Mouse (Mus musculus): ENCODE results near the gene Ttc21a.

The Ttc21a gene

DNA sequence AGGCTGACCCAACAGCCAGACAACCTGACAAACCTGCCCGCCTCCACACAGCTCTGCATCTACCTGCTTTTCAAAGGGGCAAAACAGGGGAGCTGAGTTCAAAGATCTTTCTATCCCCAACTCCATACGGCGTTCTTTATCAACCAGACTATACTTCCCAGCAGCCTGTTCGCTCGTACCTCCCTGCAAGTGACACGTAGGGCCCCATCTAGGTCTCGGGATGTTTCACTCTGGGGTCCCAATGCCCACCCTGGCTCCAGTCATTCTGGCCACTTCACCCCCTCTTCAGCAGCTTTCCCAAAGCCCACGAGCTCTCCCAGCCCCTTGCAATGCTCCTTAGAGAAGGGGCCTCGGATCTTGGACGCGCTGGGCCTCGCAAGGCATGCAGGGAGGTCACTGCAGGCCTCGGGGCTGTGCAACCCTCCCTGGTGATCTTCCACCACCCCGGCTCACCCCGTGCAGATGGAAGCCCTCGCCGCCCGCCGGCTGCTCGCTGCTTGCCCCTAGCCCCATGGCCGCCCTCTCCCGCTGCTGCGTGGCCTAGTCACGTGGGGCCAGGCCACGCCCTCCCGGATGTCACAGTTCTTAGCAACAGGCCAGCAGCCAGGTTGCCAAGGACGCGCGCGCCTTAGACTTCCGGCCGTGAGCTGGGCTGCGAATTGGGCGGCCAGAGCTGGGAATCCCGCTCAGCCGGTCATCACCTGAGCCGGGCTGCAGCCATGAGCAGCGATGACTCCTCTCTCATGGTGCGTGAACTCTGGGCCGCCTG lies at the start of gene Ttc21a, which contains the start of gene Gorasp1:
Ttc21a (plus strand) TSS at position 602 of the 769 bp plus-strand sequence.
Gorasp1 (minus strand) TSS at position 561 of the 769 bp plus-strand sequence.
- DNase-seq, result peak; percentile 94 to 97

DNA sequence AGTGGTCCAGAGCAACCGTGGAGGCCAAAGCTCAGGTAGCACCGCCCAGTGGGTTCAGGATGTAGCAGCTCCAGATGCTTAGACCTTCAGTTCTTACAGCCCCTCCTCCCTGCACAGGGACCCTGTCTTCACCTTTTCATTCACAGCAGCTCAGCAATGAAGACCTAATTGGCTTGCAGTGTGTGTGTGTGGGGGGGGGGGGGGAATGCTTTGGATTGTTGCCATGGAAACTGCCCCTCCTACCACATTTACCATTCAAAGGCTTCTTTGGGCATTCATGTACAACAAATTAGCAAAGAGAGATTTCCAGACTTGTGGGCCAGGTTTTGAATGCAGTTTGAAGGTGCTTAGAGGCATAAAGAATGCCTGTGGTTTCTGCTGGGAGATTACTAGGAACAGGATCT lies 48.6 kb upstream of the Ttc21a start:
- no peak for DNase-seq

DNA sequence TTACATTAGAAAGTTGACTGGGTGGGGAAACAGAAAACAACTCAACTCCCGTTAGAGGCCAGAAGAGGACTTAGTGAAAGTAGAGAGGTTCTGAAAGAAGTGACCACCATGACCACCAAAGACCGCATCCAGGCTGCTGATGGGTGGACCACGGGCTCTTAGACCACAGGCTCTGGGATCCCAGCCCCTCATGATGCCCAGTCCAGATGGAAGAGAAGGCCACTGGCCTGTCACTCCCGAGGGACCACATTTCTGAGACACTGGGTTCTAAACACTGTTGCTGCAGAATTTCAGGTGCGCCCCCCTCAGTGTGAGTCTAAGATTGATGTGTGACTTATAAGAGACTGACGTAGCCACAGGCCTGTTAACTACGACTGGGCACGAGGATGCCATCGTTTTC lies 48.0 kb upstream of the Ttc21a start:
- DNase-seq, result no peak

DNA sequence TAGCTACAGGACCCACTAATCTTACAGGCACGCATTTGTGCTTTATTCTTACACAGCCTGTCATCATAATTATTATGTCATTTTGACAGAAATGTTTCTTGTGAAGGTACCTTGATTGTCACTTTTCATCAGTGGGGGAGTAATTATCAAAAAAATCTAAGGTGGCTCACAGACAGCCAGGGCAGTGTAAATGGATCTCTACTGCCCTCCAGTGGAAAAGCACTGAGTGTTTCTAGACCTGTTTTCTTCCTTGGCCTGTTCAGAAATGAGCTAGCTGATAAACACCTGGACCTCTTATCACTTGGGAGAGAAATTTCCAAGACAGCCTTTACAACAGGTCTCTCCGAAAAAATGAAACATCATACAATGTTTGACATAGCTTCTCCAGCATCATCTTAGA lies 46.7 kb upstream of the Ttc21a start:
- DNase-seq, result peak; percentile 15 to 24

DNA sequence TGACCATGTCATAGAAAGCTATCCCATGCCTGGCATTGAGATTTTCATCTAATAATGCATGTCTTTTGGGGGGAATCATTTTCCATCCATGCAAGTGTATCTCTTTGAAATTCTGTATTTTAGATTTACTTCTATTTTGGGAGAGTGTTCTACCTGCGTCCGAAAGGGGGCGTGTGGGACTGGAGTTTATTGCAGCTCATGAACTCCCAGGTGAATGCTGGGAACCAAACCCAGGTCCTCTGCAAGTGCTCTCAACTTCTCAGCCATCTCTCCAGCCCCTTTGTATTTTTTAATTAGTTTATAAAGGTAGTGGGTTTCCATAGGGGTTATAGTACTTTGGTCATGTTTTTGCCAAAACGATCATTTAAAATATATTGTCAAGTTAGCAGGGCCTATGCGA lies 43.5 kb upstream of the Ttc21a start:
- no peak for DNase-seq

DNA sequence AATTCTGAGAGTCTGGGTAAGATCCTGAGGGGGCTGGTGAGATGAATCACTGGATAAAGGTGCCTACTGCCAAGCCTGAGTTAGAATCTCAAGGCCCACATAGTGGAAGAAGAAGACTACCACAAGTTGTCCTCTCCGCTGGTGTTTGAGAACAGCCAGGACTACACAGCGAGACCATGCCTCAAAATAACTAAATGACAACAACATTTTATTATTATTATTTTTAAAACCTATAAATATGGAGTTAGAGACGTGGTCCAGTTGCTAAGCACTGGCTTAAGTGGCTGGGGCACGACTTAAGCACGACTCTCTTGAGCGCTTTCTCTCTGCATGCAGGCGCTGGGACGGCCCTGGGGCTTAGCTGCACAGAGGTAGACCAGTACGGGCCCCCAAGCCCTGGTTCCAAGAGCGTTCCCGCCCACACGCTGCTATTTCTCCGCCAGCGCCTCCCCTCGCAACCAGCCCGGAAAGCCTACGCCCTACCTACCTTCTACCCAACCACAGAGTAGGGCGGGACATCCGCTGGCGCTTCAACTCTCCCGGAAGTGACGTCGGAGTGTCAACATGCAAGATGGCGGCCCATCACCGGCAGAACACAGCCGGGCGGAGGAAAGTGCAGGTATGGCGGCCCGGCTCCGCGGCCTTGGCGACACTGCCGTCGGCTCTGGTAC lies 42.9 kb upstream of the Ttc21a start, which contains the start of gene Wdr48:
Wdr48 (plus strand) TSS at position 540 of the 671 bp plus-strand sequence.
- DNase-seq, result peak; percentile 98

DNA sequence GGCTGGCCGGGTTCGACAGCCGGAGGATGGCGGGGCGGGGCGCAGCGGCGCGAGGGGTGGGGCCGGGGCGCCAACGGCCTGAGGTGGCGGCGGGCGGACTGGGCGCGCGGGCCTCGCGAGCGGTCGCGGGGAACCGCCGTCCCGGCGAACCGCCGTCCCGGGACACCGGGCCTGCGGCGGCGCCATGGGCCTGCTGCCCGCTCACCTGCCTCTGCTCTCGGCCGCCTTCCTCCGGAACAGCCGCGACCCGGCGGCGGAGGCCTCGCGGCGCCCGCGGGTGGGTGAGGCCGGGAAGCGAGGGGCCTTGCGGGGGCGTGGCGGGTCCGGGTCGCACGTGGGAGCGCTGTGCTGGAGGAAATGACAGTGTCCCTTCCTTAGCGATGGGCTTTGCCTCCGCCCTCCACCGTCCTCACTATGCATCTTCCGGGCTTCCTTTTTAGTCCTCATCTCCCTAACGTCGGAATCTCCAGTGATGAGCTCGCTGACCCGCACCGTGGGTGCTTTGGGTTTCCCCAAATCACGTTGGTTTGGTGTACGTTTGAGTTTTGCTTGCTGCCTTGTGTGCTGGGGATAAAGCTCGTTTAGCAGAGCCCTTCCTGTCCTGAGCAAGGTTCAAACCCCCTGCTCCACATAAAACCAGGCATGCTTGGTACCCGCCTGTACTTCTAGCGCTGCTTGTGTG lies 42.2 kb upstream of the Ttc21a start:
- peak; percentile 27 to 29 for DNase-seq

DNA sequence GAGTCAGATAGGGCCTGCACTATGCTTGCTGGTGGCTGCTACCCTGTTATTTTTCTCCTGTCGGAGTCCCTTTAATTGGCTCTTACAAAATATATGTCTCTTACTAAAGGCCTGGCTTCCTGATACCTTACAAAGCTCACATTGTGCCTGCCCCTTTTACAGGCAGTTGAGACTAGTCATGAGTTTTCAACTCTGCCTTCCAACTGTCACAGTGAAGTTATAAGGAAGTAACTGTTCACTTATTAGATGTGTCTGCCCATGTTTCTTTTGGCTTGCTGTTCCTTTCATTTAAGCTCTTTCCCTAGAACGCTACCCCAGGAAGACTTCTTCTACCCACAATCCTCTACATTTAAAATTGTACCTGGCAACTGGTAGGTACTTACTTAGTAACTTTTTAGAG lies 38.0 kb upstream of the Ttc21a start:
- DNase-seq, result peak in 1 of 2 experiments; percentile 11

DNA sequence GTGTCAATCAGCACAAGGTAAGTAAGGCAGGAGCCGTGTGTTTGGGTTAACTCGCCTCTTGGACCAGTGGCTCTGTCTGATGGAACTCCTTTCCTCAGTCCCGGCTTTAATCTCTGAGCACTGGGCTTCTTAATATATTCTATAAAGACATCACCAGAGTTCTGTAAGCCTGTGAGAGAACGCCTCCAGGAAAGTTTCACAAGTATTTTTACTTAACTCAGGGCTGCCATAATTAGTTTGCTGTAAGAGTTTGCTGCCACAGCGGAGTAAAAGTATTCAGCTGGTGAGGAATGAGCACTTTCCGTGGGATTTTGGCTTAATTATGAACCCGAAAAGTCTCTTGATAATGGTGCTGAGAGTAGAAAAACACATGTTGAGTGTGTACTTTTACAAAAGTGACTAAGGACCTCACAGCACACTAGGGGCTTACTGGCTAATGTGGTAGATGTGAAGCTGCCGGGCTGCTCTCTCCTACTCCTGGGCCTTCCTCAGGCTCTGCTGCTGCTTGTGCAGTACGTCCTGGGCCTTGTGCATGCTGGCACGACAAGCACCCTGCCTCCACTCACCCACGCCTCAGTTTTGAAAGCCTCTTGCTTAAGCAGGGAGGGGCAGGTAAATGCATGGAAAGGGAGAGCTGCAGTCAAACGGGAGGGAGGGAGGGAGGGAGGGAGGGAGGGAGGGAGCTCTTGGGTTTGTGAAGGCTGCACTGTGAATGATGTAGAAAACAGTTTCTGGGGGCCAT lies 34.8 kb upstream of the Ttc21a start:
- DNase-seq, result no peak

DNA sequence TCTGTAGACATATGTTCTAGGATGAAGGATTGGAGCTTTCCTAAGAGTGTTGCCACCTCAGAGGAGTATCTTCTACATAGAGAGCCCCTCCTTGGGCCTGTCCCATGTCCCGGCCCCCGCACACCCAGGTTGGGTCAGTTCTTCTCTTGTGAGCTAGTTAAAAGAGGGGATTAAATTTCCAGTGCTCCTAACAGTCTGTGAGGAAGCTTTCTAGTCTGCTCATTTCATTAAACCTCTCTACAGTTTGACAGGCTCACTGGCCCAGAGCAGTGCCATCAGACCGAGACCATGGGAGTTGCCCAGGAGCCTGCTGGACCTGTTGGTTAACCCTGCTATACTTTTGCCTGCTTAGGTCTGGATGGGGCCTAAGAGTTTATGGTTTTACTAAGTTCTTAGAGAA lies 28.7 kb upstream of the Ttc21a start:
- DNase-seq, result no peak

DNA sequence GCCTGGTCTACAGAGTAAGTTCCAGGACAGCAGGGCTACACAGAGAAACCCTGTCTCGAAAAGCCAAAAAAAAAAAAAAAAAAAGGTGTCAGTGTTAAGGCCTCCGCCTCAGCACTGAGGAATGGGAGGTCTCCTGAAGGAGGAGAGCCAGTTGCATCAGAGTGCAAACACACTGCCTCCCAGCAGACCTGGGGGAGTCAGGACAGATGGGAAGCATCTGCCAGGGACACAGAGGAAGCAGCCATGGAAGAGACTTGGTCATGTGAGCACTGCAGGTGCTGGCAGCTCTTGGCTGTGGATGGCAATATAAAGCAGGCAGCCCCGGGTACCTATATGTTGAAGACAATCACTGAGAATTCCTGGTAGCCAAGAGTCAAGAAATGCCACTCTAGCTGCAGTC lies 27.5 kb upstream of the Ttc21a start:
- DNase-seq, result no peak

DNA sequence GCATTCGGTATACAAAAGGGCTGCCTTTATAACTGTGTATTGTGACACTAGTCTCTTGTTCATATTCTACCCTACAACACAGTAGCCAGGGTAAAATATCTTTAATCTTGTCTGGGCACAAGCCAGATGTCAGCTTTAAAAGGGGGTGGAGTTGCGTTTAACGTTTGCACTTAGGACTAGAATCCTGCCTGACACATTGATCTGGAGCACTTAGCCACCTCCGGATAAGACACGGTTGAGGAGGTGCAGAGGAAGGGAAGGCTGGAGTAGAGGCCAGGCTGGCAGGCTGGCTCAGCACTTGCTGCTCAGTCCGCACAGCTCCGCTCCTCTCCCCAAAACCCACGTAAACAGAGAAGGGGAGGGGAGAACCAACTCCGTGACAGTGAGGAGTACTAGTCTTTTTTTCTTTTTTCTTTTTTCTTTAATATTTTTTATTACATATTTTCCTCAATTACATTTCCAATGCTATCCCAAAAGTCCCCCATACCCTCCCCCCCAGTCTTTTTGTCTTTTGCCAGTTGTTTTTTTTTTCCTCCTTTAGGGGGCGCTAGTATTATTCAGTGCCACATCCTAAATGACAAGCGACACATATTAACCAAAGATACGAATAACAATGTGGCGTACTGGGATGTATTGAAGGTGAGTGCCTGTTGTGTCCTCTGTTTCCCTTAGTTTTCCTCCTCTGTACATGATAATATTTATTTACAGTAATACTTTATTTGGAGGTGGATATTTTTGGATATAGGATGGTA lies 24.1 kb upstream of the Ttc21a start:
- no peak for DNase-seq

DNA sequence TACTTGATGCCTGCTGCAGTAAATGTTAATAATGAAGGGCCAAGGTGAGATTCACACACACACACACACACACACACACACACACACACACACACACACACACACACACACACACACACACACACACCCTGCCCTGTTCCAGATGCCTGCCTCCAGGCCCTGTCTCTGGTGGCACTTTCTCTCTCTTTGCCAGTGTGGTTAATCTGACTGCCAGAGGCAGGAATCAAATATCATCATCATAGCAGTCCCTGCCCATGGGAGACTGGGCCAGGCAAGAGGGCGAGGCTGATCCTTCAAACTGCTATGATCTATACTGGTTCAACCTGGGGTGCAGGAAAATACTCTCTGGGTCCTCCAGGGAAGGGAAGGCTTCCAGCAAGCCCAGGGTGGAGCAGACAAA lies 17.5 kb upstream of the Ttc21a start:
- no peak for DNase-seq

DNA sequence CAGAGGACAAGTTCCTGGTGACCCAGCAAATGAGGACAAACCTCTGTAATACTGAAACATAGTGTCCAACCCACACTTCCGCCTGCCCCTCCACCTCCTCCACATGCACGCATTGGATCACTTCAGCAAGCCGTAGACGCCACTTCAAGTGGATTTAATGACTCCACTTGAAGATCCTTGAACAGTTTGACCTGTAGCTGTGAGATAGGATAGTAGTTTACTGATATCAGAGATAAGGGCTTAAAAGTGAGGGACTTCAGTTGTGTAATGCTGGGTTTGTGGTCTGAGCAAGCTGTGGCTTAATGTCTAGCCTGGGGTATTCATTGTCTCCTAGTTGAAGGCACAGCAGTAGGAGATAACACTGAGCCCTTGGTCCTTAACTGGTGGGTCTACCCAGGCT lies 13.9 kb upstream of the Ttc21a start:
- no peak for DNase-seq

DNA sequence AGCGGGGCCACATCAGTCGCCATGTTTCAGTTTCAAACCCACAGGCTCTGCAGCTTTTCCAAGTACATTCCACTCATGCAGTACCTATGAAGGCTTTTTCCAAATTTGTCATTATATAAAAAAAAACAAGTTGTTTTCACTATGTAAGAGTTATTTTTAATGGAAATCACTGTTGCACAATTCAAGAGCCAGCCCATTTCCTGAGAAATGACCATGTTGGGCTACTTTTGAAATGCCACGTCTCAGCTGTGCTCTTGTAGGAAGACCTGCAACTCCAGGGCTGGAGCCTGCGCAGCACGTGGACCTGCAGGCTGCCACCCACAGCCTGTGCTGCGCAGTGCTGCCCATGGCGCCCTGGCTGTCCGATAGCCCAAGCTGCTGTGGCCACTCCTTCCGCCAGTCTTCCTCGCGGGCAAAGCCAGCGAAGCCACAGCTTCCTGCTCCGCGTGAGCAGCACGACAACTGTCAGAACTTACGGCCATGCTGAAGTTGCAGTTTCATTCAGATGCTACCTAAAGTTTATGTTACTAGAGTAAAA lies 12.2 kb upstream of the Ttc21a start:
- no peak for DNase-seq

DNA sequence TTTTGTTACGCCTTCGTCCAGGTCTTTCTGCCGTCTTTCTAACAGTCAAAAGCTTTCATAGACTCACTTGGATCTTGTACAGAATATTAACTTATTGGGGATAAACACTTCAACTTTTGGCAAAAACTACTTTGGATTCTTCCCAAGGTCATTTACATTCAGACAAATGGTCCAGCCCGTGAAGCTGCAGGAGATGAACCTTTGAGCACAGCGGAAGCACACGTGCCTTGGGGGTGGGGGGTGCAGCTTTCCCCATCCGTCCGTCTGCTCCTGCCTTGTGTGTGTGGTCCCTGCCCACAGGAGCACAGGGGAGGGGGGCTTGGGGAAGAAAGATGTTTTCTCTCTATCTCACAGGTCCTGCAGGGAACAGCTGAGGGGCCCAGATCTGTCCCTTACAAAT lies 11.7 kb upstream of the Ttc21a start:
- peak in 1 of 2 experiments; percentile 26 for DNase-seq

DNA sequence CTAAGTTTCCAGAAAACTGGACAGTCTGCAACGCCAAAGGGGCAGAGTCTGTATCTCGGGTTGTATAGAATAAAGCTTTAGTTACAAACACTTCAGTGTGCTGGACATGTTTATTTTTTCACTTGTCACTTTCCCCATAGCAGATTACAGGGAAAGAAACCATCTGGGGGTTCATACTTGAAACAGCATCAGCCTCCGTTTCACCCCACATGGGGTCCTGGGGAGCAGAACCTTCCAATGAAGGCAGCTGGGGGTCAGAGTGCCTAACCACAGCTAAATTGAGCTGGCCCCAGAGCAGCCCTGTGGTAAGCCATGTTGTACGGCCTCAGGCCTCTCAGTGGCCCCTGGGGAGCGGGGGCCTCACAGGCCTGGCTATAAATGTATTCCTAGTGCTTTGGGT lies 10.9 kb upstream of the Ttc21a start:
- DNase-seq, result no peak

DNA sequence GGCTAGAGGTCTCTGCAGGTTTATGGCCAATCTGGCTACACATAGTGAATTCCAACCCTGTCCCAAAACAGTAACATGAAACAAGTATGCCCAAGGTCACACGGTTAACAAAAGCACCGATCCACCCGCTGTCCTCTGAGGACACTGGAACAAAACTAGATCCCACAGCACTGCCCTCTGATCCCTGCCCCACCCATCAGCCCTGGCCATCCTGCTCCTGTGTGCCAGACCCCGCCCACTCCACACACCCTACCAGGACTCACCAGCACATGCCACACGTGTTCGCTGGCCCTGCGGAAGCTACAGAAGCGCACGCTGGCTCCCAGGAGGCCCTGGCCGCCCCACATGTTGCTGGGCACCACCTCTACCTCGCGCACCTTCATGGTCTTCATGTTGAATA lies 5.0 kb upstream of the Ttc21a start:
- DNase-seq, result peak; percentile 57 to 75

DNA sequence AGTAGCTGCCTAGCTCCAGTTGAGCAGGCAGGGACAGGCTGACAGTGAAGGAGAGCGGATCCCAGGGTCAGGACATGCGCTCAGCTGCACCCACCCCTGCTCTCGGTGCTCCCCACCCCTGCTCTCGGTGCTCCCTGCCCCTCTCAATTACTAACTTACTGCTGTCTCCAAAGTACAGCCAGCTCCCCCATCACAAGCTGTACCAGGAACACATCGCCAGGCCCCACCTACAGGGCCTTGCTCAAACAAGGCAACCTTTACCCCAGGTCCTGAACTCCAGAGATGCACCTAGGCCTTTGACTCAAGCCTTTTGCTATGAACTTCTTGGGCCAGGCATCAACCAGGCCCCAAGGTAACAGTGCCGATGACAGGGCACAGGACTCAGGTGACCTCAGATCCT lies 3.7 kb upstream of the Ttc21a start:
- peak; percentile 16 to 39 for DNase-seq

DNA sequence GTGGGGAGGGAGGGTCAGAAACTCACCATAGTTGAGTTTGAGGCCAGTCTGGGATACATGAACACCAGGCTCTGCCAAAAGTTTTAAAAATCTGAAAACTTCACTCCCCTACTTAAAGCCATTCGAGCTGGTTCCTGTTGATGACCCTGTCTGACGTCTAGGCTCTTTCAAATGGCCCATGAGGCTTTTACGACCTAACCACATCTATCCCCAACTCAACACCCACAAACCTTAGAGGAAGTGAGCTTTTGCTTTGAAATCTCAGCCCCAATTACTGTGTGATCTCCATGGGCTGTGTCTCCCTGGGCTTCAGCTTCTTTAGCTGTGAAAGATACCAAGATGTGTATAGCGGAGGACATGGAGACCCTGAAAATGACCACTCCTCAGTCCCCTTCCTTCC lies 1.1 kb downstream of the Ttc21a start:
- no peak for DNase-seq

DNA sequence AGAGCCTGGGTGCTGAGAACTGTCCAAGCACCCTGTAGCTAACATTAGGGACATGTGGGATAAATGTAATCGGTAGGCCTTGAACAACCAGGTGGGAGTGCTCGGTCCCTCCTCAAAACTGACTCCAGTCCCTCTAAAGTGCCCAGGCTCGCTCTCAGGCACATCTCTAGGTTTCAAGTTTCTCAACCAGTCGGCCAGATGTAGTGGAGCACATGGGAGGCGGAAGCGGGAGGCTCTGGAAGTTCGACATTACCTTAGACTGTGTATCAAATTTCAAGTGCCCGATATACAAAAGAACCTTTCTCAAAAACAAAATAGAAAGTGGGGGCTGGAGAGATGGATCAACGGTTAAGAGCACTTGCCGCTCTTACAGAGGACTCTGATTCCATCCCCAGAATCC lies 2.2 kb downstream of the Ttc21a start:
- no peak for DNase-seq

DNA sequence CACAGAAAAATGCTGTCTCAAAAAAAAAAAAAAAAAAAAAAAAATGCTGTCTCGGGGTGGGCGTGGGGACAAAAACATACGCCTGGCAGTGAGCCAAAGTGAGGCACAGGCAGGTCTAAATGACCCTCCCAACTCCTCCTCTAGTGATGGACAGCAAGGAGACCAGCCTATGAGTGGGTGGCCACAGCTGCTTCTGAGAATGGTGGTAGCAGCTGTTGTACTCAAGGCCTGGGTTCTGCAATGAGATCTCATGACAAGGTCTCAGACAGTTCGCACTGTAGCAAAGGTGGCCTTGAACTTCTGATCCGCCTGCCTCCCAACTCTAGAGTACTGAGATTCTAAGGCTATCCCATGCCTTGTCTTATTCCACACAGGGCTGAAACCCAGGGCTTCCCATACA lies 4.0 kb downstream of the Ttc21a start:
- DNase-seq, result no peak

Data from kidney, adult 8-10 months (tissue).